Mouse (Mus musculus): Measurements from ENCODE around the gene Tapbp.

Gene Tapbp

GRCm38 (mm10) chr17:33920282-33921097, 4.8 kb downstream of the Tapbp start:
- ATAC-seq (ENCODE audit: insufficient number of reproducible peaks, low FRiP score, low TSS enrichment): 0 out of 2 replicates have a peak, but pooled peaks have one; percentile 19

GRCm38 (mm10) chr17:33921361-33921760, 5.7 kb downstream of the Tapbp start:
- ATAC-seq (ENCODE audit: insufficient number of reproducible peaks, low FRiP score, low TSS enrichment): no peak

- ATAC-seq (ENCODE audit: insufficient number of reproducible peaks, low FRiP score, low TSS enrichment): no peak
These were observed 9.0 kb downstream of the Tapbp start for GRCm38 (mm10) chr17:33924577-33925283.

GRCm38 (mm10) chr17:33925406-33926116, 9.9 kb downstream of the Tapbp start:
- ATAC-seq (ENCODE audit: insufficient number of reproducible peaks, low FRiP score, low TSS enrichment): no peak

GRCm38 (mm10) chr17:33926207-33926932, 10.7 kb downstream of the Tapbp start:
- no peak for ATAC-seq (ENCODE audit: insufficient number of reproducible peaks, low FRiP score, low TSS enrichment)

- ATAC-seq (ENCODE audit: insufficient number of reproducible peaks, low FRiP score, low TSS enrichment): no peak
These were observed 12.7 kb downstream of the Tapbp start for GRCm38 (mm10) chr17:33928251-33928947.

DNA sequence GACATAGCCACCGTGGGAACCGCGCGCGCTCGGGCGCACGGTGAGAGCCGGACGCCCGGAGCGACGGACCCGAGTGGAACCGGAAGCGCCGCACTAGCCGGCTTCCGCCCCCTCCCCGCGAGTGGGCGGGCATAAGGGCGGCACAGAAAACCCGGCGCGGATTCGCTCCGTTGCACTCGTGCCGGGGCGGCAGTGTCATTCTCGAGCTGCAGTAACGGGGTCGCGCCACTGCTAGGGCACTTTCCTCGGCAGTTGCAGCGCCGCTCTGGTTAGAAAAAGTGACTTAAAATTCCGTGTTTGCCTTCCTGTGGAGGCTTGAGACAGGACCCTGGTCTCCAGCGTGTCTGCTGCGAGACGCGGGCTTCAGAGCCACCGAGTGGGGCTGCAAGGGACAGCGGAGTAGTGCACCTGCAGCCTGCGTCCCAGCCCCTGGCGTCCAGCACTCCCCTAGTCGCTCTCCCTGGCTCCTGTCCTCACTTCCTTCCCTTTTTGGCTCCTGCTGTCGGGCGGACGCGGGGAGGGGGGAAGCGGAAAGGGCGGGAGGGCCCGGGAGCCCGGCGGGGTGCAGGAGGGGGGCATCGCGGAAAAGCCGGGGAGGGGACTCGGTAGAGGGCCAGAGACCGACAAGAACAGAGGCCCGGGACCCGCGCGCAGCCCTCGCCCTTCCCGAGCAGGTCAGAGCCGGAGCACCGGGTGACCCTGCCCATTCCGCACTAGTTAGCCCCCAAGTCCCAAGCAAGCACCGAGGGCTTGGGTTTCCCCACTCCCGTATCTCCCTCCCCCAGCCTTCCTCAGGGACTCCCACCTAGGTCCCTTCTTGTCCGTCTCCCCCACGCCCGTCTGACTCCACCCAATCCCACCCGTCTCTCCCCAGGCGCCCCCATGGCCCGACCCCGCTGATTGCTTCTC, 13.9 kb downstream of the Tapbp start, which contains the start of gene Rgl2:
Gene Rgl2 (plus strand): TSS at position 173 of the 909 bp plus-strand sequence.
- ATAC-seq (ENCODE audit: insufficient number of reproducible peaks, low FRiP score, low TSS enrichment): peak; percentile 59

- peak; percentile 10; the same call in 1 of the 2 replicates for ATAC-seq (ENCODE audit: insufficient number of reproducible peaks, low FRiP score, low TSS enrichment)
These were observed 14.8 kb downstream of the Tapbp start for GRCm38 (mm10) chr17:33930280-33931158.

DNA sequence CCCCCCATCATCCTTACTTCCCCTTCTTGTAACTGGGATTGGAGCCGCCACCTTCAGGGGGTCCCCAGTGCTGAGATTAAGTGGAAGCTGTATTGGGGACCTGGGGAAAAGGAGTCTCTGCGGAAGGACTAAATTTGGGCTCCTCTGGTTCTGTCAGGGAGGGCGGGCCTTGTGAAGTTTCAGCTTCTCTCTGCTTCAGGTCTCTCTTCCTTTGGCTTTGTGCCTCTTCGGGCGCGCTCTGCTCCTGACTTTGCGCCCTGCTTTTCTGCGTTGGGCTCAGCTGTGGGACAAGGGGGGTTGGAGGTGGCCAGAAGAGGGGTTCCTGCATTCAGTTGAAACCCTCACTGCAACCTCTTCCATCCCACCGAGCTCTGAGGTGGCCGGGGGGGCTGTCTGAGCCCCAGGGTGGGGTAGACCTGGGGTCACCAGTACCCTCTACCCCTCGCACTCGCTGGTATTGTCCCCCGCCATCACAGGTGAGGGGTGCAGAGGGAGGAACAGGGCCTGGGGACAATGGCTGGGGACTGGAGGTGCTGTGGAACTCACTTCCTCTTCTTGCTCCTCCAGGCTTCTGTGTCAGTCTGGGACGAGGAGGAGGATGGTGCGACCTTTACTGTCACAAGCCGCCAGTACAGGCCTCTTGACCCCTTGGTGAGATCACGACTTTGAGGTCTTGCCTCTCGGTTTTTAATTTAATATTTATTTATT, 15.6 kb downstream of the Tapbp start:
- no peak for ATAC-seq (ENCODE audit: insufficient number of reproducible peaks, low FRiP score, low TSS enrichment)

DNA sequence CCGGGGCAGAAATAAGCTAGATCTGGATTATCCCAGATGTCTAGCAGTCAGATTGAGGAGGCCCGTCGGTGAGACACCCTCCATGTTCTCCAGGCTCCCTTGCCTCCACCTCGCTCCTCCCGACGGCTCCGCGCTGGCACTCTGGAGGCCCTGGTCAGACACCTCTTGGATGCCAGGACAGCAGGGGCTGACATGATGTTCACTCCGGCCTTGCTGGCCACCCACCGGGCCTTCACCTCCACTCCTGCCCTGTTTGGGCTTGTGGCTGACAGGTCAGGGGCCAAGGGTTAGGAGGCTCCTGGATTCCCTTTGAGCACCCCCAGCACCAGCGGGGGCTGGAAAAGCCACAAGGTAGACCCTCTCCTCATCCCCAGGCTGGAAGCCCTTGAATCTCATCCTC, 16.2 kb downstream of the Tapbp start:
- ATAC-seq (ENCODE audit: insufficient number of reproducible peaks, low FRiP score, low TSS enrichment): no peak

- no peak for ATAC-seq (ENCODE audit: insufficient number of reproducible peaks, low FRiP score, low TSS enrichment)
These were observed 16.7 kb downstream of the Tapbp start for GRCm38 (mm10) chr17:33932448-33932847.

- ATAC-seq (ENCODE audit: insufficient number of reproducible peaks, low FRiP score, low TSS enrichment): no peak
These were observed 17.3 kb downstream of the Tapbp start for GRCm38 (mm10) chr17:33932970-33933369.

DNA sequence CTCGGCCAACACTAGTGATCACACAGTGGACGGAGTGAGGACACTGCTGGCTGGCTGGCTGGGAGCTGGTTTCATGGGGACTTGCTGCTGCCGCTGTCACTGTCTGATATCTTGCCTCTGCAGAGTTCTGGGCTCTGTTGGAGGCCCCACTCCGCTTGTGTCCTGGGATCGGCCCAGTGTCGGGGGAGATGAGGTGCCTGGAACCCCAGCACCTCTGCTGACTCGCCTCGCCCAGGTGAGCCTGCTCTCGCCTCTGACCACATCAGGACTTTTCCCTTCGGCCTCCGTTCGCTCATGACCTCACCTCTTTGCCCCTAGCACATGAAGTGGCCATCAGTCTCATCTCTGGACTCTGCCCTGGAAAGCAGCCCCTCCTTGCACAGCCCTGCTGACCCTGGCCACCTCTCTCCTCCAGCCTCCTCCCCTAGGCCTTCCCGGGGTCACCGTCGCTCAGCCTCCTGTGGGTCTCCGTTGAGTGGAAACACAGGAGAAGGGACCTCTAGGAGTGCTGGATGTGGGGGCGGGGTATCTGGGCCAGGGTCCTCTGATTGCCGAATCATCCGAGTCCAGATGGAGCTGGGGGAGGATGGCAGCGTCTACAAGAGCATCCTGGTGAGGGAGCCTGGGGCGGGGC, 19.8 kb downstream of the Tapbp start:
- no peak for ATAC-seq (ENCODE audit: insufficient number of reproducible peaks, low FRiP score, low TSS enrichment)

- ATAC-seq (ENCODE audit: insufficient number of reproducible peaks, low FRiP score, low TSS enrichment): no peak
These were observed 21.3 kb downstream of the Tapbp start for GRCm38 (mm10) chr17:33936993-33937392.

GRCm38 (mm10) chr17:33938783-33939182, 23.1 kb downstream of the Tapbp start:
- no peak for ATAC-seq (ENCODE audit: insufficient number of reproducible peaks, low FRiP score, low TSS enrichment)

DNA sequence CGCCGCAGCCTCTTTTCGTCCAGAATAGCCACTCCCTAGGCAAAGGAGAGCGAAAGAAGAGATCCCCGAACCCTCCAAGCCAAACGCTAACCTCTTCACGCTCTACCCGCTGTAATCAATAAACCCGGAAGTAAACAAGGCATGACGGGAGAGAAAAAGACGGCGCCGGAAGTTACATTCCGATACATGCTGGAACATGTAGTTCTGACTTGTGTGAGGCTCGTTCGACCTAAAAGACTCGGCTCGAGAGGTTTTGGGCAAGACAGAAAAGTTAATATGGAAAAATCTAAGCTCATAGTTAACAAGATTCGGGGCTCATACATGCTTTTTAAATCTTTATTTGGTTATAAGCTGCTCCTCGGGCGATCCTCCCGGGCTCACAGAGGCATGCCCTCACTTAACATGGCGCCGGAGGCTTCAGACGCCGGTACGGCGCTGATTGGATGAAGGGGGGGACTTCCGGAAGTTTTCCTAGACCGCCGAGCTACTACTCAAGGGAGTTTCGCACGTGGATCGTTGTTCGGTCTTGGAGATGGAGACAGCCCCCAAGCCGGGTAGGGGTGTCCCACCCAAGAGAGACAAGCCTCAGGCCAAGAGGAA, 24.6 kb downstream of the Tapbp start, which contains the start of the genes Pfdn6 and Wdr46:
Gene Pfdn6 (minus strand): TSS at position 138 of the 600 bp plus-strand sequence.
Gene Wdr46 (plus strand): TSS at position 455 of the 600 bp plus-strand sequence.
- ATAC-seq (ENCODE audit: insufficient number of reproducible peaks, low FRiP score, low TSS enrichment): peak; percentile 81; the same call in 1 of the 2 replicates

Measured in cerebellum, adult (tissue).